Mouse (Mus musculus) MN1 (cell line): ENCODE measurements around the gene Nf1.

Experiments
- DNase-seq: peaks from one replicate; pipeline ENCODE4 v3.0.0-alpha.2; 2016; ENCODE audit warnings: low spot score

Nf1 gene

DNA sequence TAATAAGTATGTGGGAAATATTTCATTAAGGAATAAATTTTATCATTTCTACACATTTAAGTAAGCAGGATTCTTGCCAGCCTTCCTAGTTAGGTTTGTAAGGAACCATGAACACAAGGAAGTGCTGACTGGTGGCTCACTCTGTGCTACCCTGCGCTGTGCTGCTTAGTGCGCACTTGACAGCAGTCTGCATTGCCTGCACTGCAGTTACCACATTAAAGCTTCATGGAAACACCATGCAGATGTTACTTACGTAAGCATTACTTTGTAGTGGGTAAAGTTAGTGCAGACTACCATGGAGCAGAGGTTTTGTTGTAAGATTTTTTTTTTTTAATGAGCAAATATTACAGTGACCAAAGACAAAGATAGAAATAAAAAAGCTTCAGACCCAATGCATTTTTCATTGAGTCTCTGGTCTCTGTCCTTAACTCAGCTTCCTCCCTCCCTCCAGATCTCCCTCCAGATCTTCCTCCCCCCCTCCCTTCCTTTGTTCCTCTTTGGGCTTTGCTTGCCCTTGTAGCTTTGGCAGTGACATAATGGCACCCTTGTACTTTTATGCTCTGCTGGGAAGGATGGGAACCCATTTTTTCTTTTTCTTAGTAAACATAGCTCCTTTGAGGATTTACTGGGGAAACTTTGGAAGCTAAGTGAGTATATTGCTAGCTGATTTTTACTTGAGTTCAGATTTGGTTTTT is 121.4 kb downstream of the Nf1 start:
- DNase-seq = no peak

DNA sequence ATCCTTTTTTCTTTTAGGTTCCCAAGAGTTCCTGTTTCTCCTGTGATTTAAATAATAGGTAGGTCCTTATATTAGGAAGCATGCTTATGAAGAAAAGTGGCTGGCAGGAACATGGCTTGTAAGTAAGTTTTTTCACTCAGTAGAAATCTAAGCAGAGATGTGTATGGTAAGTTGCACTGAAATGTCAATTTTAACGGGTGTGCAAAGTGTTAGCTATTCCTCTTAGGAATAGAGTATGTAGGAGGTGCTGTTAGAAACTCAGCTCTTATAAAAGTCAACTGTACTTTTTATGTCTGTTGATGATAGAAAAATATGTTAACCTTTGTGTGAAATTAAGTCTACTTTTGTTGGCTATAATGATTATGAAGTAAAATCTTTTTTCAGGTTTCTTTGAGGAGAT is 128.6 kb downstream of the Nf1 start:
- DNase-seq = no peak

GRCm38 (mm10) chr11:79483392-79483791 is 143.9 kb downstream of the Nf1 start:
- no peak for DNase-seq

- no peak for DNase-seq
Observed at GRCm38 (mm10) chr11:79483876-79484528, 144.5 kb downstream of the Nf1 start.

DNA sequence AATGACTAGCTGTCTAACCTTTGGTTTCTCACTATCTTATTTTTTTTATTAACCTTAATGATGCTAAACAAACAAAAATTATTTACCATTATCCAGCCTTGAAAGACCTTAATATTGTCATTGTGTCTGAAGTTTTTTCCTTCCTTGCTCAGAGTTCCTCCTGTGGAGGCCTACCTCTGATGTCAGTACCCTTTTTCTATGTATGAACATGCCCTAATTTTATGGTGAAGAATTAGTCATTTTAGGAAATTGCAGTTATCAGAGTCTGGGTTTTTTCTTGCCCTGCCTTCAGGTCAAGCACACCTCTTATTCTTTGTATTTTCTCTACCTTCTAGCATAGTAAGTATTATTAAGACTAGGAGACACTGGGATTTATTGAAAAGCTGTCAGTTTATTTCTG is 145.2 kb downstream of the Nf1 start:
- no peak for DNase-seq

- no peak for DNase-seq
Observed at GRCm38 (mm10) chr11:79494976-79495800, 155.7 kb downstream of the Nf1 start.

DNA sequence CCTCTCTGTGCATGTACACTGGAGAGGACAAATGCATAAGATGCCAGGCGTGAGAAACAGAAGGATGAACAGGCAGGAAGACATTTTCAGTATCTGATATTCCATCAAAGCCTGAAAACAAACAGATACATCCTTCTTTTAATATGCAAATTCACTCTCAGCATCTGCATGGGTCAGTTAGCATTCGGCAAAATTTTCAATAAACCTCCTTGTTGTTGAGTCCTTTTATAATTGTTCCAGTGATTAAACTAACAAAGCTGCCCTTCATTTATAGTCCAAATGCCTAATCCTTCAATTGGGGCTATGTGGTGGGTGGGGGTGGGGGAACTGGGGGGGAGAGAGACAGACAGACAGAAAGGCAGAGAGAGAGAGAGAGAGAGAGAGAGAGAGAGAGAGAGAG is 163.4 kb downstream of the Nf1 start:
- no peak for DNase-seq

DNA sequence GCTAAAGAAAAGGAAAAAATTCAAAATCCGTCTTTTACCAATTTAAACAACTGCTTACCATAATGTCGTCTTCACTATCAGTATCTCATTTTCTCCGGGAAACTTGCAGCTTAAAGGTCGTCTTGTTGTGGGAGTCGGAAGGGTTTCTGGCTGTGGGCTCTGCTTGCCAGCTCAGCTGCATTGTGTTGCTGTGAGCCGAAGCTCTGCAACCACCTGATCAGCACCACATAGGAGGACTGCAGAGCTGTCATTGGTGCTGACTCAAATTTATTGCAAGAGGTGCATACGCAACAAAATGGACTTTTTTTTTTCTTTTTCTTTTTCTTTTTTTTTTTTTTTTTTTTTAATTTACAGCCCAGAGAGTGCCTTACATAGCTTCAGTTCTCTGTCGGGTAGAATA is 164.4 kb downstream of the Nf1 start, which contains the start of gene Omg:
Omg (minus strand) TSS at position 240 of the 400 bp plus-strand sequence.
- no peak for DNase-seq

GRCm38 (mm10) chr11:79504506-79504905 is 165.0 kb downstream of the Nf1 start:
- no peak for DNase-seq

DNA sequence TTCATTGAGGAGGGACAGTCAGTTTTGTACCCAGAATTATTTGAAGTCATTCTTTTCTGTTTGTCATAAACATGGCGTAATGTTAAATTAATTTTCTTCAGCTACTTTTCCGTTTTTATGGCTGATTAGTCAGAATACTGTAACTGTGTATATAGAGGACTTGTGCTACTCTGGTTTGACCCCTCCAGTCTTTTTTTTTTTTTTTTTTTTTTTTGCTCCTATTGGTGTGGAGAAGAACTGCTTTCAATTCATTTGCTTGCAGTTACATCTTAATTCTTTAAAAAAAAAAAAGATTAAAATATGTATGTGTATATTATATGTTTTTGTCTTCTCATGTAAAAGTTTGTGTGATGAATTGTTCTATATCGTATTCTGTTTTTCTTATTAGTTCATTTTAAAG is 172.5 kb downstream of the Nf1 start:
- no peak for DNase-seq

DNA sequence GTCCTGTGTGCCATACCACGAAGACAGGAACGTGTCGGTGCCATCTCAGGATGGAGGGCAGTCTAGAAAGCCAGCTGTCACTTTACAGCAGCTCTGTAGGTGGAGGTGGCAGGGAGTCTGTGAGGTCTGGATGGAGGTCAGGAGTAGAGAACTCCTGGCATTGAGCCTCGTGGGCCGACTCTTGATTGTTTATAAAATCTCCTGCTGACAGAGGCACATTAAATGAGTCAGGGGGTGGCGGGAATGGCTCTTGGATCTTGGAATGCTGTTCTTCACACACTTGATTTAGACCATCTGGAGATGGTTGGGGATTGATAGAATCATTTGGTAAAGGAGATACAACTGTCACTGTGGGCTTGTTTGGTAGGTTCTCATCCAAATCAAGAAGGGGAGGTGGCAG is 175.8 kb downstream of the Nf1 start:
- no peak for DNase-seq

DNA sequence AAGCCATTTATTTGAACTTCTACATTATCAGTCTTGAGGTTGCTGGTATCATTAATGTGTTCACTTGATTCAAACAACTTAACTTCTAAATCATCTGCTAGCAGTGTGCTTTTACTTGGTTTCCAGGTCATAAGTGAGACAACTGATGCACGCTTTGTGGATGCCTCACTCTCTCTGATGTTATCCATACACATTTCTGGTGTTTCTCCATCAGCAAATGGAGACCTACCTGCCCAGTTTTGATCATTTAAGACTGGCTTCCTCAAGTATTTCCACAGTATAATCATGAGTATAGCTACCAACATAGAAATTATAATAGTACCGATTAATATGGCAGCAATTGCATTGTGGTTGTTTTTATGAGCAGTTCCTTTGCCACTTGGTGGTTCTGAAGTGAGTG is 176.3 kb downstream of the Nf1 start:
- DNase-seq = no peak

GRCm38 (mm10) chr11:79519299-79519698 is 179.8 kb downstream of the Nf1 start:
- no peak for DNase-seq

GRCm38 (mm10) chr11:79519878-79520291 is 180.4 kb downstream of the Nf1 start:
- no peak for DNase-seq

GRCm38 (mm10) chr11:79520772-79521171 is 181.3 kb downstream of the Nf1 start:
- no peak for DNase-seq

DNA sequence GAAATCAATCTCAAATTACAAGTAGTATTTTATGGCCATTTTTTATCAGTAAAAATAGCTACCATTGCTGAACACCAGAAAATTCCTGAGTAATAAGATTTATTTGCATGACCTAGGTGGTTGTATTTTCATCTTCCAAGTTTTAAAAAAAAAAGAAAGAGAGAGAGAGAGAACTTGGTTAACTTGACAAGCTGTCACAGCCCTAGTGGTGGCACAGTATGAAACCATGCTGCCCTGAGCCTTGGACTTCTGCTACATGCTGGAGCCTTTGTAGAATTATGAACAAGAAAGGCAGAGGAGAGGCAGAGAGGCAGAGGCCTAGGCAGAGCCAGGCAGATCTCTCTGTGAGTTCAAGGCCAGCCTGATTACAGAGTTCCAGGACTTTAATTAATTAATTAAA is 182.4 kb downstream of the Nf1 start:
- DNase-seq = no peak

DNA sequence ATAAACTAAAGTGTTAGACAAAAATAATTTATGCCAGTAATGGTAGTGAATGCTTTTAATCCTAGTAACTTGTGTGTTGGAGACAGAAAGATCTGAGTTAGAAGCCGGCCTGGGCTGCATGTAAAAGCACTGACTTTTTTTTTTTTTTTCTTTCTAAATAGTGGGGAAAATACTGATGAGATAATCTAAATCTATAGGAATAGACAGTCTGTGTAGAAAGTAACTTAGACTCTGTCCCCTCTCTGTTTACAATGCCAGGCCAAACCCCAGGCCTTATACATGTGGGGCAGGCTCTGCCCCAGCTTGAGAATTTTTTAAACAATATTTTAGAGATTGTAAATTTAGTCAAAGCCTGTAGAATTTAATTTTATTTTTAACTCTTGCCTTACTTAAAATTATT is 183.5 kb downstream of the Nf1 start:
- DNase-seq = no peak

DNA sequence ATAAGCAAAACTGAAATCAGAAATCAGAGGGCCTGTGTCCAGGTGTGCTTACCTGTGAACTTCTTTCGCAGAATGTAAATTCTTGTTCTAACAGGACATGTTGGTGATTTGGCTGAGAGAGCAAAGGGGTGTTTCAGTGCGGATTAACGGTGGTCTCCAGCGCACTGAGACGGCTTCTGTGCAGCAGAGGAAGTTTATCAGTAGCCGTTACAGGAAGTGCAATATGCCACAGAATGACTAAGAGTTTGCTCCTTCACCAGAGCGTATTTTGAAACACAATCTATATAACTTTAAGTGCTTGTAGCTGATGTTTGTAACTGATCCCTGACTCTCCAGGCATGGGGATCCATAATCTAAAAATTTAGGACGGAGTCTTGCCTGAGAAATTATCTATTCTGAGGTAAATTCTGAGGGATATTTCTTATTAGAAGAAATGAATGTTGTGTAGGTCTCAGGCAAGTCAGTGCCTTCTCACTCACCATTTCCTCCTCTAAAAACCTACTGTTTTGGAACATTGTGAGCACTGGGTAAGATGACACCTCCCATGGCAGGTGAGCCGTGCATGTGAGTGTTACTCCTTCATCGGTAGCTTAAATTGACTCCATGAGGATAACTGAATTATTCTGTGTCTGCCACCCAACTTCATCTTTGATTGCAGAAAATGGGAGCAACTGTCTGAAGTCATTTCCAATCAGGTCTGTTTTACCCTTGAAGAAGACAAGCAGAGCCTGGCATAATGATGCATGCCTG is 184.2 kb downstream of the Nf1 start, which contains the start of gene Evi2b:
Evi2b (minus strand) TSS at position 203 of the 750 bp plus-strand sequence.
- DNase-seq = no peak

GRCm38 (mm10) chr11:79524310-79524575 is 184.8 kb downstream of the Nf1 start:
- DNase-seq = no peak

GRCm38 (mm10) chr11:79526549-79526948 is 187.1 kb downstream of the Nf1 start:
- no peak for DNase-seq

DNA sequence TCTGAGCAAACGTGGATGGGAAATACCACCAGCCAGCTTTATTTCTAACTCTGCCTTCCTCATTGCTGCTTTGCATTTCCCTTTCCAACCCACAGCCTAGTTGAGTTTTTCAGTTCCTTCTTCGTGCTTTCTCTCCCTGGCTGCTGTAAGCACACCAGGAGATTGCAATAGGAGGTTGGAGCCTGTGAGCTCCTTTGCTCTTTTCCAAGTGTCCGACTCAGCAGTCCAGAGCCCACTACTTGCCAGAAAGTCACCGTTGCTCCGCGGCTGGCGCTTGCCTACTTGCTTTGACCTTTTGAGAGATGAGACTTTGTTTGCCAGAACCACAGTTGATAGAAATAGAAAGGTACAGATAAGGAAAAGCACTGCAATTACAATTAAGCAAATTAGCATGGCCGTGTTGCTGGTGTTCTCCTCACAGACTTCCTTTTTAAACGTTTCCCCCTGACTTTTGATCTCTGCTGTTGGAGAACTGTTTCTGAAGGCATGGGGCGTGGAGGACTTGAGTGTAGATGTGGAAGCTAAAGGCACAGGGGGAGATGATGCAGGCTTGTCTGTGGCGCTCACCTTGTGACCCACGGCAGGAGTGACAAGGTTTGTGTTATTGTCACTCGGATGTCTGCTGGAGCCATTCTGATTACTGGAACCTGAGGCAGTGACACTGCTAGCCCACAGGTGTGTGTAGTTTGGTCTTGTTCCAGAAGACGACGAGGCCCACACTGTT is 187.7 kb downstream of the Nf1 start:
- DNase-seq = peak; percentile 7
